Mouse (Mus musculus) MEL (cell line): ENCODE results near the gene Tomm34. TPM values are rescaled to one million over a fixed set of nuclear protein-coding genes. Genes with fewer than 3 reads are reported as not detected.

Experiments used
- DNase-seq: peaks from one replicate; pipeline ENCODE4 v3.0.0; 2011; ENCODE audit warnings: low read depth, low spot score
- H3K27ac ChIP-seq: 2 replicates; pipeline ENCODE4 v1.5.1; 2012; ENCODE audit warnings: low read depth, mild to moderate bottlenecking, control low read depth, low read length, moderate library complexity; ENCODE audit not compliant: control insufficient read depth
- H3K27me3 ChIP-seq, 2 experiments: fragments of 150-350 bp in 1 of 2; sonication (generic) in 1 of 2; 2 replicates each; pipeline ENCODE4 v1.6.1; 2012; ENCODE audit warnings: low read length in 2 of 2, mild to moderate bottlenecking in 2 of 2, improper control_type of control experiment in 1 of 2, moderate library complexity in 1 of 2; ENCODE audit not compliant: insufficient read depth in 2 of 2, control insufficient read depth in 1 of 2
- H3K36me3 ChIP-seq, 2 experiments: 2 replicates each; pipeline ENCODE4 v1.6.1; 2012 to 2014; ENCODE audit warnings: low read length in 2 of 2, improper control_type of control experiment in 1 of 2, inconsistent platforms in 1 of 2, mild to moderate bottlenecking in 1 of 2; ENCODE audit not compliant: insufficient read depth in 2 of 2, control insufficient read depth in 1 of 2
- H3K4me1 ChIP-seq, 2 experiments: fragments of 150-350 bp in 1 of 2; sonication (generic) in 1 of 2; 2 replicates each; pipeline ENCODE4 v1.6.1; 2012; ENCODE audit warnings: low read length in 2 of 2, improper control_type of control experiment in 1 of 2, mild to moderate bottlenecking in 1 of 2; ENCODE audit not compliant: insufficient read depth in 2 of 2, control insufficient read depth in 1 of 2
- H3K4me3 ChIP-seq, 2 experiments: fragments of 150-350 bp in 1 of 2; sonication (generic) in 1 of 2; 2 replicates each; pipeline ENCODE4 v1.5.1; 2012; ENCODE audit warnings: low read depth in 2 of 2, low read length in 2 of 2, mild to moderate bottlenecking in 2 of 2, moderate library complexity in 2 of 2, control low read depth in 1 of 2, improper control_type of control experiment in 1 of 2; ENCODE audit not compliant: control insufficient read depth in 1 of 2, insufficient read depth in 1 of 2
- H3K79me2 ChIP-seq: 2 replicates; pipeline ENCODE4 v1.6.1; 2012; ENCODE audit warnings: mild to moderate bottlenecking, low read length, moderate library complexity; ENCODE audit not compliant: control insufficient read depth, poor library complexity, insufficient read depth
- H3K9ac ChIP-seq: 2 replicates; pipeline ENCODE4 v1.6.1; 2012; ENCODE audit warnings: low read depth, mild to moderate bottlenecking, control low read depth, low read length, moderate library complexity; ENCODE audit not compliant: control insufficient read depth, poor library complexity, severe bottlenecking
- H3K9me3 ChIP-seq: fragments of 150-350 bp; sonication (generic); replicated peaks from 2 replicates; pipeline ENCODE4 v1.6.1; 2012; ENCODE audit warnings: mild to moderate bottlenecking, low read length, improper control_type of control experiment, moderate library complexity; ENCODE audit not compliant: insufficient read depth
- CHD1 ChIP-seq: IDR thresholded peaks from 2 replicates; pipeline ENCODE4 v1.6.1; 2012; ENCODE audit warnings: low read depth, mild to moderate bottlenecking, inconsistent platforms, low read length, improper control_type of control experiment
- CTCF ChIP-seq, 3 experiments: IDR thresholded peaks in 2 of 3; conservative IDR thresholded peaks in 1 of 3; 2 replicates each; pipeline ENCODE4 v1.5.1; 2011 to 2012; ENCODE audit warnings: low read length in 3 of 3, low read depth in 2 of 3, mild to moderate bottlenecking in 2 of 3, improper control_type of control experiment in 1 of 3, inconsistent platforms in 1 of 3, mixed read lengths in 1 of 3, moderate library complexity in 1 of 3; ENCODE audit not compliant: control insufficient read depth in 1 of 3, insufficient read depth in 1 of 3, poor library complexity in 1 of 3, severe bottlenecking in 1 of 3
- ELF1 ChIP-seq: IDR thresholded peaks from 2 replicates; pipeline ENCODE4 v1.6.1; 2014; ENCODE audit warnings: low read depth, mild to moderate bottlenecking, inconsistent platforms, low read length, improper control_type of control experiment, moderate library complexity
- JUND ChIP-seq: IDR thresholded peaks from 2 replicates; pipeline ENCODE4 v1.6.1; 2011; ENCODE audit warnings: low read depth, mild to moderate bottlenecking, improper control_type of control experiment, low read length
- KAT2A ChIP-seq: conservative IDR thresholded peaks from 2 replicates; pipeline ENCODE4 v1.6.1; 2012; ENCODE audit warnings: low read depth, low read length, improper control_type of control experiment, inconsistent platforms
- MAX ChIP-seq: IDR thresholded peaks from 2 replicates; pipeline ENCODE4 v1.6.1; 2011; ENCODE audit warnings: low read length, improper control_type of control experiment
- MAZ ChIP-seq: IDR thresholded peaks from 2 replicates; pipeline ENCODE4 v1.6.1; 2012; ENCODE audit warnings: low read depth, mild to moderate bottlenecking, inconsistent platforms, low read length, improper control_type of control experiment
- MYB ChIP-seq: IDR thresholded peaks from 2 replicates; pipeline ENCODE4 v1.6.1; 2011; ENCODE audit warnings: mild to moderate bottlenecking, low read depth, low read length, improper control_type of control experiment
- NELFE ChIP-seq: IDR thresholded peaks from 2 replicates; pipeline ENCODE4 v1.6.1; 2011; ENCODE audit warnings: low read depth, low read length, improper control_type of control experiment
- NRF1 ChIP-seq: IDR thresholded peaks from 2 replicates; pipeline ENCODE4 v1.6.1; 2014; ENCODE audit warnings: low read depth, mild to moderate bottlenecking, inconsistent platforms, low read length, improper control_type of control experiment, moderate library complexity; ENCODE audit not compliant: poor library complexity, insufficient read depth, severe bottlenecking
- POLR2A ChIP-seq, 2 experiments: IDR thresholded peaks; 2 replicates each; pipeline ENCODE4 v1.6.1; 2011 to 2012; ENCODE audit warnings: low read length in 2 of 2, mild to moderate bottlenecking in 2 of 2, control low read depth in 1 of 2, improper control_type of control experiment in 1 of 2, low read depth in 1 of 2, moderate library complexity in 1 of 2; ENCODE audit not compliant: control insufficient read depth in 1 of 2, insufficient read depth in 1 of 2, poor library complexity in 1 of 2
- POLR2AphosphoS2 ChIP-seq: IDR thresholded peaks from 2 replicates; pipeline ENCODE4 v1.6.1; 2011; ENCODE audit warnings: low read length, improper control_type of control experiment
- POLR2AphosphoS5 ChIP-seq: IDR thresholded peaks from 2 replicates; pipeline ENCODE4 v1.6.1; 2012; ENCODE audit warnings: low read depth, borderline replicate concordance, mild to moderate bottlenecking, inconsistent platforms, low read length, moderate library complexity, mixed read lengths
- RAD21 ChIP-seq: IDR thresholded peaks from 2 replicates; pipeline ENCODE4 v1.6.1; 2011; ENCODE audit warnings: mild to moderate bottlenecking, low read depth, low read length, improper control_type of control experiment
- RCOR1 ChIP-seq: IDR thresholded peaks from 2 replicates; pipeline ENCODE4 v1.6.1; 2012; ENCODE audit warnings: low read depth, mild to moderate bottlenecking, inconsistent platforms, low read length, improper control_type of control experiment
- SIN3A ChIP-seq: IDR thresholded peaks from 2 replicates; pipeline ENCODE4 v1.6.1; 2012; ENCODE audit warnings: low read length, improper control_type of control experiment, inconsistent platforms
- SMC3 ChIP-seq: IDR thresholded peaks from 2 replicates; pipeline ENCODE4 v1.6.1; 2011; ENCODE audit warnings: low read depth, low read length, improper control_type of control experiment
- TAL1 ChIP-seq: IDR thresholded peaks from 2 replicates; pipeline ENCODE4 v1.6.1; 2012; ENCODE audit warnings: mild to moderate bottlenecking, inconsistent platforms, low read length, moderate library complexity, mixed read lengths
- TBP ChIP-seq: IDR thresholded peaks from 2 replicates; pipeline ENCODE4 v1.8.0; 2011; ENCODE audit warnings: low read depth, low read length, improper control_type of control experiment
- USF1 ChIP-seq: IDR thresholded peaks from 2 replicates; pipeline ENCODE4 v1.6.1; 2014; ENCODE audit warnings: low read depth, mild to moderate bottlenecking, inconsistent platforms, low read length, improper control_type of control experiment, moderate library complexity
- ZC3H11A ChIP-seq: IDR thresholded peaks from 2 replicates; pipeline ENCODE4 v1.6.1; 2012; ENCODE audit warnings: low read depth, mild to moderate bottlenecking, inconsistent platforms, low read length, improper control_type of control experiment
- ZKSCAN1 ChIP-seq: IDR thresholded peaks from 2 replicates; pipeline ENCODE4 v1.6.1; 2012; ENCODE audit warnings: low read depth, mild to moderate bottlenecking, inconsistent platforms, low read length, improper control_type of control experiment, moderate library complexity
- ZMIZ1 ChIP-seq: IDR thresholded peaks from 2 replicates; pipeline ENCODE4 v1.6.1; 2012; ENCODE audit warnings: low read depth, mild to moderate bottlenecking, inconsistent platforms, low read length, improper control_type of control experiment, moderate library complexity
- ZNF384 ChIP-seq: IDR thresholded peaks from 2 replicates; pipeline ENCODE4 v1.6.1; 2012; ENCODE audit warnings: low read depth, mild to moderate bottlenecking, inconsistent platforms, low read length, improper control_type of control experiment
- polyA plus RNA-seq, 2 experiments: library from polyadenylated mRNA; stranded (reverse) in 1 of 2; unstranded in 1 of 2; fragments of >175 nt in 1 of 2; fragments of >200 nt in 1 of 2; gene quantifications; 2 replicates each; pipeline versions ENCODE4 v1.2.1 to v1.2.4; 2012; ENCODE audit warnings: low replicate concordance in 2 of 2, low read depth in 1 of 2; ENCODE audit not compliant: insufficient read length in 2 of 2, insufficient read depth in 1 of 2, missing spikeins in 1 of 2
- total RNA-seq: library from RNA; depleted of rRNA; stranded (reverse); fragments of 300-350 nt; gene quantifications from 2 replicates; pipeline ENCODE4 v1.2.3, GENCODE M21; 2012

Tomm34 gene
- total and polyA plus RNA-seq, 3 experiments: 38.9 to 48.7 TPM; not detected in 1

- TF ChIP-seq CHD1 (no peak), NRF1 (no peak), TAL1 (no peak), POLR2A (IDR thresholded peaks at IDR 0.05; ENCODE audit: control insufficient read depth in 1 of 2, insufficient read depth in 1 of 2, low read depth in 1 of 2, low read length in 2 of 2, poor library complexity in 1 of 2) (peak; percentile 97 to 100), MAZ (peak; percentile 46; the same call in 1 of the 2 replicates), KAT2A (no peak; the same call in 1 of the 2 replicates), TBP (no peak), CTCF (IDR thresholded peaks at IDR 0.05 in 2 of 3, conservative IDR thresholded peaks at IDR 0.05 in 1 of 3; ENCODE audit: control insufficient read depth in 1 of 3, insufficient read depth in 1 of 3, low read depth in 2 of 3, low read length in 3 of 3, poor library complexity in 1 of 3, severe bottlenecking in 1 of 3) (peak; percentile 67 to 85 (median 81)), JUND (no peak), RCOR1 (no peak), ZMIZ1 (peak; percentile 83; the same call in 1 of the 2 replicates)
These were observed 3.1 kb upstream of the Tomm34 start (continued) for GRCm38 (mm10) chr2:164073918-164074578.

- no peak for DNase-seq
- TF ChIP-seq USF1 (no peak), SMC3 (no peak), ELF1 (no peak), NRF1 (no peak), POLR2AphosphoS5 (no peak), POLR2AphosphoS2 (no peak), POLR2A (IDR thresholded peaks at IDR 0.05; ENCODE audit: control insufficient read depth in 1 of 2, insufficient read depth in 1 of 2, low read depth in 1 of 2, low read length in 2 of 2, poor library complexity in 1 of 2) (no peak), ZNF384 (no peak), RAD21 (no peak), CTCF (IDR thresholded peaks at IDR 0.05 in 2 of 3, conservative IDR thresholded peaks at IDR 0.05 in 1 of 3; ENCODE audit: control insufficient read depth in 1 of 3, insufficient read depth in 1 of 3, low read depth in 2 of 3, low read length in 3 of 3, poor library complexity in 1 of 3, severe bottlenecking in 1 of 3) (no peak), SIN3A (no peak), MAZ (no peak), MAX (no peak), TBP (no peak), MYB (no peak), NELFE (no peak), ZKSCAN1 (no peak), ZC3H11A (no peak)
- TF ChIP-seq, all 39 proteins: peak for 0
- H3K9ac ChIP-seq: no peak overlapping the region
These were observed 2.2 kb upstream of the Tomm34 start for GRCm38 (mm10) chr2:164073120-164073519.

More at GRCm38 (mm10) chr2:164073120-164073519, 2.2 kb upstream of the Tomm34 start:
- H3K36me3 ChIP-seq: peaks cover 6 to 46% of the 10 kb centered on the region in 2 experiments; a peak in 3 of 4 replicates
- no peaks in the 10 kb centered on the region for H3K9me3 ChIP-seq
- no peak overlapping the region for H3K4me3 ChIP-seq
- peaks cover 63% of the 10 kb centered on the region for H3K79me2 ChIP-seq
- H3K4me1 ChIP-seq: peaks cover 0 to 27% of the 10 kb centered on the region in 2 experiments
- H3K27me3 ChIP-seq: no peaks in the 10 kb centered on the region
- H3K27ac ChIP-seq: no peak overlapping the region
